Mouse (Mus musculus) lung, postnatal 0 days (tissue): ENCODE measurements around the gene Zfhx2. TPM values are rescaled to one million over a fixed set of nuclear protein-coding genes. Genes with fewer than 3 reads are reported as not detected.
"Not testable (repeated sequence)": the region's sequence is repeated elsewhere in the genome, so short reads cannot be mapped to it uniquely, and the experiment has no call there.

Experiments used
- ATAC-seq: fragments of 200-750 bp; cut with Nextera tagmentation; 2 replicates; pipeline ENCODE4 v1.8.0; 2017; ENCODE audit warnings: moderate library complexity
- DNase-seq: peaks from one replicate; pipeline ENCODE4 v3.0.0-alpha.2; 2016; ENCODE audit warnings: low spot score
- H3K27ac ChIP-seq: fragments of 300-500 bp; sonication (generic); 2 replicates; pipeline ENCODE4 v1.5.1; 2014; ENCODE audit warnings: antibody characterized with exemption, mild to moderate bottlenecking, low read length, mixed read lengths
- H3K27me3 ChIP-seq: fragments of 300-500 bp; sonication (generic); replicated peaks from 2 replicates; pipeline ENCODE4 v1.6.1; 2014; ENCODE audit warnings: low read length, mixed read lengths; ENCODE audit not compliant: insufficient read depth
- H3K36me3 ChIP-seq: fragments of 300-500 bp; sonication (generic); 2 replicates; pipeline ENCODE4 v1.6.1; 2014; ENCODE audit warnings: low read length, mixed read lengths; ENCODE audit not compliant: insufficient read depth
- H3K4me1 ChIP-seq: fragments of 300-500 bp; sonication (generic); 2 replicates; pipeline ENCODE4 v1.6.1; 2014; ENCODE audit warnings: antibody characterized with exemption, low read depth, low read length, mixed read lengths; ENCODE audit not compliant: insufficient read depth
- H3K4me2 ChIP-seq: fragments of 300-500 bp; sonication (generic); replicated peaks from 2 replicates; pipeline ENCODE4 v1.6.1; 2014; ENCODE audit warnings: low read depth, mild to moderate bottlenecking, low read length, moderate library complexity, mixed read lengths
- H3K4me3 ChIP-seq: fragments of 300-500 bp; sonication (generic); 2 replicates; pipeline ENCODE4 v1.5.1; 2014; ENCODE audit warnings: low read depth, low read length
- H3K9ac ChIP-seq: fragments of 300-500 bp; sonication (generic); replicated peaks from 2 replicates; pipeline ENCODE4 v1.6.1; 2014; ENCODE audit warnings: low read depth, mild to moderate bottlenecking
- H3K9me3 ChIP-seq: fragments of 300-500 bp; sonication (generic); 2 replicates; pipeline ENCODE4 v1.6.1; 2016; ENCODE audit warnings: low read length, mixed read lengths
- CTCF ChIP-seq: IDR thresholded peaks from 2 replicates; pipeline ENCODE4 v1.5.1; 2016; ENCODE audit warnings: antibody characterized with exemption, mild to moderate bottlenecking
- EP300 ChIP-seq: IDR thresholded peaks from 2 replicates; pipeline ENCODE4 v1.6.1; 2016; ENCODE audit warnings: antibody characterized with exemption, mild to moderate bottlenecking, control low read depth
- WGBS: fragments of 180-500 bp; shearing (Covaris S2); extraction: QIAGEN DNeasy Blood & Tissue Kit; methylation state at CpG from one replicate; pipeline ENCODE4 v1.1.7; 2014; 5-methylcytosine and 5-hydroxymethylcytosine counted together
- polyA plus RNA-seq: library from polyadenylated mRNA; unstranded; fragments of >200 nt; fragmentation: Nextera tagmentation; extraction: Ambion mirVana; gene quantifications from 2 replicates; pipeline ENCODE4 v1.2.1, GENCODE M21; 2015

Gene Zfhx2
- polyA plus RNA-seq, 1 experiment from 2014 or later, result 1.0 TPM

- no peak overlapping the region for H3K4me3 ChIP-seq
- no peak for DNase-seq
These were observed 39.6 kb downstream of the Zfhx2 start for GRCm38 (mm10) chr14:55052496-55052895.

GRCm38 (mm10) chr14:55047971-55048531, 44.1 kb downstream of the Zfhx2 start:
- no peak overlapping the region for H3K9ac ChIP-seq
- 53% methylated on average over 2 of the region's 2 CpGs for WGBS
- no peak for DNase-seq

More at GRCm38 (mm10) chr14:55052496-55052895, 39.6 kb downstream of the Zfhx2 start:
- H3K27ac ChIP-seq, result no peak overlapping the region
- no peaks in the 10 kb centered on the region for H3K9me3 ChIP-seq
- H3K4me1 ChIP-seq, result no peaks in the 10 kb centered on the region
- no peaks in the 10 kb centered on the region for H3K36me3 ChIP-seq
- TF ChIP-seq EP300 (no peak), CTCF (no peak)
- no peak overlapping the region for H3K9ac ChIP-seq
- H3K27me3 ChIP-seq, result no peaks in the 10 kb centered on the region
- no peak overlapping the region for H3K4me2 ChIP-seq
- 56% methylated on average over 7 of the region's 9 CpGs for WGBS
- no peak for ATAC-seq

GRCm38 (mm10) chr14:55043694-55044093, 48.4 kb downstream of the Zfhx2 start:
- 100% methylated on average over 1 of the region's 2 CpGs for WGBS

More at GRCm38 (mm10) chr14:55047971-55048531, 44.1 kb downstream of the Zfhx2 start:
- Histone ChIP-seq H3K4me1 (no peaks in the 10 kb centered on the region), H3K27me3 (no peaks in the 10 kb centered on the region), H3K9me3 (no peaks in the 10 kb centered on the region), H3K36me3 (no peaks in the 10 kb centered on the region), H3K4me3 (no peak overlapping the region), H3K4me2 (no peak overlapping the region), H3K27ac (no peak overlapping the region)
- TF ChIP-seq EP300, result no peak
- TF ChIP-seq CTCF, result no peak
- ATAC-seq, result no peak

GRCm38 (mm10) chr14:55032695-55033225, 59.4 kb downstream of the Zfhx2 start:
- Histone ChIP-seq H3K4me2 (no peak overlapping the region), H3K4me3 (no peak overlapping the region), H3K27me3 (no peaks in the 10 kb centered on the region; the same call in 1 of the 2 replicates), H3K27ac (no peak overlapping the region), H3K9ac (no peak overlapping the region), H3K4me1 (no peaks in the 10 kb centered on the region), H3K36me3 (no peaks in the 10 kb centered on the region), H3K9me3 (no peaks in the 10 kb centered on the region)
- DNase-seq, result no peak
- no peak for TF ChIP-seq EP300
- TF ChIP-seq CTCF, result no peak
- 53% methylated on average over 19 of the region's 19 CpGs for WGBS
- no peak for ATAC-seq

More at GRCm38 (mm10) chr14:55043694-55044093, 48.4 kb downstream of the Zfhx2 start:
- not testable (repeated sequence) for ATAC-seq, H3K27me3 ChIP-seq, DNase-seq, H3K27ac ChIP-seq, H3K36me3 ChIP-seq, H3K9me3 ChIP-seq, H3K4me2 ChIP-seq, H3K4me1 ChIP-seq, H3K4me3 ChIP-seq, H3K9ac ChIP-seq

GRCm38 (mm10) chr14:55029034-55029698, 63.0 kb downstream of the Zfhx2 start:
- Histone ChIP-seq H3K9me3 (no peaks in the 10 kb centered on the region), H3K9ac (no peak overlapping the region), H3K4me1 (no peaks in the 10 kb centered on the region), H3K4me2 (no peak overlapping the region), H3K4me3 (no peak overlapping the region), H3K36me3 (peaks cover 9% of the 10 kb centered on the region; the same call in 1 of the 2 replicates), H3K27me3 (no peaks in the 10 kb centered on the region; the same call in 1 of the 2 replicates), H3K27ac (no peak overlapping the region)
- 14% methylated on average over 11 of the region's 11 CpGs for WGBS
- TF ChIP-seq EP300 (no peak), CTCF (peak; percentile 61)
- peak; percentile 40 for DNase-seq
- no peak for ATAC-seq

- WGBS, result 22% methylated on average over 5 of the region's 5 CpGs
- DNase-seq (no peak), ATAC-seq (no peak)
- H3K9me3 ChIP-seq, result no peaks in the 10 kb centered on the region
- no peaks in the 10 kb centered on the region; the same call in 1 of the 2 replicates for H3K27me3 ChIP-seq
- no peak overlapping the region for H3K4me2 ChIP-seq
- peaks cover 15% of the 10 kb centered on the region; the same call in 1 of the 2 replicates for H3K36me3 ChIP-seq
- no peak overlapping the region for H3K4me3 ChIP-seq
- H3K4me1 ChIP-seq, result no peaks in the 10 kb centered on the region
- no peak overlapping the region for H3K9ac ChIP-seq
- H3K27ac ChIP-seq, result no peak overlapping the region
- no peak for TF ChIP-seq CTCF
These were observed 63.7 kb downstream of the Zfhx2 start for GRCm38 (mm10) chr14:55028333-55028835.
